Mouse (Mus musculus) heart, embryonic 15.5 days (tissue): ENCODE results near the gene Nrsn2. TPM values are rescaled to one million over a fixed set of nuclear protein-coding genes. Genes with fewer than 3 reads are reported as not detected.

ENCODE experiments used
- ATAC-seq: fragments of 200-750 bp; cut with Nextera tagmentation; replicated peaks from 2 replicates; pipeline ENCODE4 v1.8.0; 2017; ENCODE audit warnings: low read depth, moderate TSS enrichment; ENCODE audit not compliant: insufficient number of reproducible peaks, insufficient read depth, low FRiP score
- H3K27ac ChIP-seq: fragments of 300-500 bp; sonication (generic); 2 replicates; pipeline ENCODE4 v1.5.1; 2015; ENCODE audit warnings: mild to moderate bottlenecking, inconsistent platforms
- H3K27me3 ChIP-seq: fragments of 300-500 bp; sonication (generic); 2 replicates; pipeline ENCODE4 v1.6.1; 2015; ENCODE audit warnings: inconsistent platforms
- H3K36me3 ChIP-seq: fragments of 300-500 bp; sonication (generic); 2 replicates; pipeline ENCODE4 v1.6.1; 2015; ENCODE audit warnings: mild to moderate bottlenecking, inconsistent platforms
- H3K4me1 ChIP-seq: fragments of 300-500 bp; sonication (generic); replicated peaks from 2 replicates; pipeline ENCODE4 v1.6.1; 2015; ENCODE audit warnings: inconsistent platforms
- H3K4me2 ChIP-seq: fragments of 300-500 bp; sonication (generic); 2 replicates; pipeline ENCODE4 v1.6.1; 2015; ENCODE audit warnings: inconsistent platforms, mild to moderate bottlenecking, moderate library complexity
- H3K4me3 ChIP-seq: fragments of 300-500 bp; sonication (generic); 2 replicates; pipeline ENCODE4 v1.5.1; 2015; ENCODE audit warnings: mild to moderate bottlenecking, inconsistent platforms
- H3K9ac ChIP-seq: fragments of 300-500 bp; sonication (generic); 2 replicates; pipeline ENCODE4 v1.6.1; 2015; ENCODE audit warnings: mild to moderate bottlenecking, inconsistent platforms
- H3K9me3 ChIP-seq: fragments of 300-500 bp; sonication (generic); replicated peaks from 2 replicates; pipeline ENCODE4 v1.6.1; 2016; ENCODE audit warnings: inconsistent platforms
- WGBS: fragments of 180-500 bp; shearing (Covaris S2); methylation state at CpG from one replicate; pipeline ENCODE4 v1.1.7; 2015; ENCODE audit warnings: mixed read lengths; 5-methylcytosine and 5-hydroxymethylcytosine counted together
- polyA plus RNA-seq: library from polyadenylated mRNA; unstranded; fragments of >200 nt; fragmentation: Nextera tagmentation; extraction: Ambion mirVana; gene quantifications from 2 replicates; pipeline ENCODE4 v1.2.1, GENCODE M21; 2015

Gene Nrsn2
- polyA plus RNA-seq = 1.6 and 2.1 TPM in 2 replicates

GRCm38 (mm10) chr2:152376345-152376741, at the start of gene Nrsn2:
TSS of gene Nrsn2 (minus strand) at chr2:152376638.
- Histone ChIP-seq H3K9ac (peak within 1 kb of the TSS; percentile 25; the same call in 1 of the 2 replicates), H3K4me2 (peak within 1 kb of the TSS; percentile 42), H3K4me3 (peak within 1 kb of the TSS; percentile 7; the same call in 1 of the 2 replicates), H3K9me3 (no peaks in the 10 kb centered on the region), H3K27me3 (peaks cover 27% of the 10 kb centered on the region), H3K36me3 (no peaks in the 10 kb centered on the region), H3K4me1 (peaks cover 14% of the 10 kb centered on the region), H3K27ac (no peak within 1 kb of the TSS)
- no peak for ATAC-seq
- WGBS = 5% methylated on average over 16 of the region's 16 CpGs

GRCm38 (mm10) chr2:152415786-152416185, 39.3 kb upstream of the Nrsn2 start:
- Histone ChIP-seq H3K36me3 (no peaks in the 10 kb centered on the region), H3K9ac (peak overlapping the region; percentile 92; the same call in 1 of the 2 replicates), H3K27me3 (no peaks in the 10 kb centered on the region), H3K4me3 (peak overlapping the region; percentile 80; the same call in 1 of the 2 replicates), H3K4me2 (peak overlapping the region; percentile 70), H3K4me1 (peaks cover 25% of the 10 kb centered on the region), H3K9me3 (no peaks in the 10 kb centered on the region), H3K27ac (peak overlapping the region; percentile 98)
- WGBS = 94% methylated on average over 3 of the region's 3 CpGs
- ATAC-seq = no peak

GRCm38 (mm10) chr2:152415287-152415686, 38.8 kb upstream of the Nrsn2 start, which contains the start of gene 6820408C15Rik:
TSS of gene 6820408C15Rik (plus strand) at chr2:152415587.
- H3K4me3 ChIP-seq = peak within 1 kb of the TSS; percentile 80
- H3K9ac ChIP-seq = peak within 1 kb of the TSS; percentile 92
- no peaks in the 10 kb centered on the region for H3K36me3 ChIP-seq
- H3K27ac ChIP-seq = peak within 1 kb of the TSS; percentile 98
- WGBS = 18% methylated on average over 4 of the region's 4 CpGs
- no peaks in the 10 kb centered on the region for H3K9me3 ChIP-seq
- H3K4me2 ChIP-seq = peak within 1 kb of the TSS; percentile 70
- peaks cover 30% of the 10 kb centered on the region for H3K4me1 ChIP-seq
- no peak for ATAC-seq
- no peaks in the 10 kb centered on the region for H3K27me3 ChIP-seq

GRCm38 (mm10) chr2:152414591-152415165, 38.2 kb upstream of the Nrsn2 start, which contains the start of gene Zcchc3:
TSS of gene Zcchc3 (minus strand) at chr2:152415027.
- peak within 1 kb of the TSS; percentile 98 for H3K27ac ChIP-seq
- H3K4me1 ChIP-seq = peaks cover 36% of the 10 kb centered on the region
- peak; percentile 83 for ATAC-seq
- peak within 1 kb of the TSS; percentile 92 for H3K9ac ChIP-seq
- under 1% methylated on average over 65 of the region's 65 CpGs for WGBS
- no peaks in the 10 kb centered on the region for H3K9me3 ChIP-seq
- peak within 1 kb of the TSS; percentile 70 for H3K4me2 ChIP-seq
- H3K36me3 ChIP-seq = no peaks in the 10 kb centered on the region
- no peaks in the 10 kb centered on the region for H3K27me3 ChIP-seq
- peak within 1 kb of the TSS; percentile 80 for H3K4me3 ChIP-seq

GRCm38 (mm10) chr2:152413765-152414584, 37.5 kb upstream of the Nrsn2 start:
- Histone ChIP-seq H3K36me3 (no peaks in the 10 kb centered on the region), H3K9me3 (no peaks in the 10 kb centered on the region), H3K4me3 (peak overlapping the region; percentile 80), H3K9ac (peak overlapping the region; percentile 92), H3K27ac (peak overlapping the region; percentile 98), H3K27me3 (no peaks in the 10 kb centered on the region), H3K4me1 (peaks cover 37% of the 10 kb centered on the region), H3K4me2 (peak overlapping the region; percentile 70)
- 0 out of 2 replicates have a peak, but pooled peaks have one; percentile 1 for ATAC-seq
- WGBS = under 1% methylated on average over 79 of the region's 86 CpGs

- peak overlapping the region; percentile 80 for H3K4me3 ChIP-seq
- H3K9ac ChIP-seq = peak overlapping the region; percentile 92
- H3K4me2 ChIP-seq = peak overlapping the region; percentile 70
- peaks cover 37% of the 10 kb centered on the region for H3K4me1 ChIP-seq
- H3K27ac ChIP-seq = peak overlapping the region; percentile 98
- H3K9me3 ChIP-seq = no peaks in the 10 kb centered on the region
- ATAC-seq = no peak
- WGBS = 3% methylated on average over 21 of the region's 21 CpGs
- H3K27me3 ChIP-seq = no peaks in the 10 kb centered on the region
- H3K36me3 ChIP-seq = no peaks in the 10 kb centered on the region
These were observed 36.8 kb upstream of the Nrsn2 start for GRCm38 (mm10) chr2:152413158-152413764.

GRCm38 (mm10) chr2:152412526-152413157, 36.2 kb upstream of the Nrsn2 start:
- Histone ChIP-seq H3K36me3 (no peaks in the 10 kb centered on the region), H3K9ac (peak overlapping the region; percentile 92), H3K4me3 (peak overlapping the region; percentile 80), H3K27me3 (no peaks in the 10 kb centered on the region), H3K27ac (peak overlapping the region; percentile 98), H3K4me1 (peaks cover 37% of the 10 kb centered on the region), H3K9me3 (no peaks in the 10 kb centered on the region), H3K4me2 (peak overlapping the region; percentile 70)
- 5% methylated on average over 15 of the region's 15 CpGs for WGBS
- no peak for ATAC-seq

- no peak for ATAC-seq
- H3K4me2 ChIP-seq = peak overlapping the region; percentile 70
- H3K9ac ChIP-seq = peak overlapping the region; percentile 40
- H3K4me3 ChIP-seq = peak overlapping the region; percentile 80
- H3K36me3 ChIP-seq = no peaks in the 10 kb centered on the region
- peaks cover 41% of the 10 kb centered on the region for H3K4me1 ChIP-seq
- no peaks in the 10 kb centered on the region for H3K27me3 ChIP-seq
- H3K27ac ChIP-seq = peak overlapping the region; percentile 98
- WGBS = 11% methylated on average over 7 of the region's 7 CpGs
- H3K9me3 ChIP-seq = no peaks in the 10 kb centered on the region
These were observed 35.0 kb upstream of the Nrsn2 start for GRCm38 (mm10) chr2:152411471-152411870.

- ATAC-seq = peak; percentile 67
- H3K9ac ChIP-seq = peak overlapping the region; percentile 40
These were observed 34.5 kb upstream of the Nrsn2 start for GRCm38 (mm10) chr2:152410971-152411371.

GRCm38 (mm10) chr2:152409781-152410180, 33.3 kb upstream of the Nrsn2 start:
- no peaks in the 10 kb centered on the region for H3K36me3 ChIP-seq
- H3K9ac ChIP-seq = no peak overlapping the region
- no peak overlapping the region for H3K4me2 ChIP-seq
- no peaks in the 10 kb centered on the region for H3K9me3 ChIP-seq
- no peak for ATAC-seq
- 73% methylated on average over 6 of the region's 6 CpGs for WGBS
- H3K27ac ChIP-seq = peak overlapping the region; percentile 98
- no peak overlapping the region for H3K4me3 ChIP-seq
- no peaks in the 10 kb centered on the region for H3K27me3 ChIP-seq
- peaks cover 46% of the 10 kb centered on the region for H3K4me1 ChIP-seq

More at GRCm38 (mm10) chr2:152410971-152411371, 34.5 kb upstream of the Nrsn2 start:
- H3K4me1 ChIP-seq = peaks cover 44% of the 10 kb centered on the region
- H3K9me3 ChIP-seq = no peaks in the 10 kb centered on the region
- 4% methylated on average over 15 of the region's 15 CpGs for WGBS
- H3K4me2 ChIP-seq = peak overlapping the region; percentile 70
- peak overlapping the region; percentile 80 for H3K4me3 ChIP-seq
- peak overlapping the region; percentile 98 for H3K27ac ChIP-seq
- H3K36me3 ChIP-seq = no peaks in the 10 kb centered on the region
- no peaks in the 10 kb centered on the region for H3K27me3 ChIP-seq
